Mouse (Mus musculus): ENCODE results near the gene Bhmt. TPM values are rescaled to one million over a fixed set of nuclear protein-coding genes. Genes with fewer than 3 reads are reported as not detected.
"Not testable (repeated sequence)": the region's sequence is repeated elsewhere in the genome, so short reads cannot be mapped to it uniquely, and the experiment has no call there.

The Bhmt gene
- total RNA-seq, 2 experiments from 2014 or later = not detected

- ATAC-seq (ENCODE audit: poor library complexity, severe bottlenecking) = peak; percentile 69
Observed at GRCm38 (mm10) chr13:93612660-93613607, 24.8 kb downstream of the Bhmt start.

- ATAC-seq (ENCODE audit: poor library complexity, severe bottlenecking) = no peak
Observed at GRCm38 (mm10) chr13:93608476-93608875, 29.3 kb downstream of the Bhmt start.

- no peak for ATAC-seq (ENCODE audit: poor library complexity, severe bottlenecking)
Observed at GRCm38 (mm10) chr13:93607701-93608100, 30.1 kb downstream of the Bhmt start.

- no peak for ATAC-seq (ENCODE audit: poor library complexity, severe bottlenecking)
Observed at GRCm38 (mm10) chr13:93606868-93607578, 30.7 kb downstream of the Bhmt start.

- ATAC-seq (ENCODE audit: poor library complexity, severe bottlenecking) = no peak
Observed at GRCm38 (mm10) chr13:93604698-93605097, 33.1 kb downstream of the Bhmt start.

GRCm38 (mm10) chr13:93601527-93601926, 36.2 kb downstream of the Bhmt start:
- no peak for ATAC-seq (ENCODE audit: poor library complexity, severe bottlenecking)

- ATAC-seq (ENCODE audit: poor library complexity, severe bottlenecking) = peak; percentile 49; the same call in 1 of the 2 replicates
Observed at GRCm38 (mm10) chr13:93593040-93593699, 44.6 kb downstream of the Bhmt start.

- ATAC-seq (ENCODE audit: poor library complexity, severe bottlenecking) = not testable (repeated sequence)
Observed at GRCm38 (mm10) chr13:93582526-93582925, 55.2 kb downstream of the Bhmt start.

- no peak for ATAC-seq (ENCODE audit: poor library complexity, severe bottlenecking)
Observed at GRCm38 (mm10) chr13:93580431-93580830, 57.3 kb downstream of the Bhmt start.

- no peak for ATAC-seq (ENCODE audit: poor library complexity, severe bottlenecking)
Observed at GRCm38 (mm10) chr13:93569676-93570075, 68.1 kb downstream of the Bhmt start.

Other genes with a start within 250 kb of the Bhmt start
- gene Jmy, start 138.2 kb downstream of the Bhmt start, total RNA-seq (2015) = 4.3 and 7.4 TPM in 2 replicates
- gene Jmy, start 138.2 kb downstream of the Bhmt start, total RNA-seq (2017) = 3.2 and 4.6 TPM in 2 replicates
- not detected in 2 replicates for gene Bhmt2, start 36.3 kb upstream of the Bhmt start, total RNA-seq (2015)
- not detected in 2 replicates for gene Bhmt2, start 36.3 kb upstream of the Bhmt start, total RNA-seq (2017)
- not detected in 2 replicates for gene Dmgdh, start 36.5 kb upstream of the Bhmt start, total RNA-seq (2015)
- gene Dmgdh, start 36.5 kb upstream of the Bhmt start, total RNA-seq (2017) = not detected in 2 replicates
- 94.6 and 95.0 TPM in 2 replicates for gene Arsb, start 133.7 kb upstream of the Bhmt start, total RNA-seq (2015)
- 21.8 and 28.0 TPM in 2 replicates for gene Arsb, start 133.7 kb upstream of the Bhmt start, total RNA-seq (2017)